Mouse (Mus musculus): ENCODE measurements around the gene Arhgef40. TPM values are rescaled to one million over a fixed set of nuclear protein-coding genes. Genes with fewer than 3 reads are reported as not detected.

The Arhgef40 gene
- polyA plus RNA-seq, 1 experiment from 2014 or later = 59.6 TPM

GRCm38 (mm10) chr14:52009841-52010240 is 25.3 kb downstream of the Arhgef40 start:
- Histone ChIP-seq H3K4me3 (ENCODE audit: control insufficient read depth in 1 of 2, insufficient read depth in 1 of 2, low read depth in 1 of 2, low read length in 2 of 2) (no peak overlapping the region), H3K9me3 (ENCODE audit: control insufficient read depth, low read length) (no peaks in the 10 kb centered on the region), H3K9ac (ENCODE audit: low read length) (no peak overlapping the region), H3K4me2 (ENCODE audit: low read length) (peak overlapping the region; percentile 58; the same call in 1 of the 2 replicates), H3K27me3 (ENCODE audit: control insufficient read depth, insufficient read depth, low read length) (no peaks in the 10 kb centered on the region), H3K27ac (replicated peaks in 1 of 2; ENCODE audit: control insufficient read depth in 1 of 2, insufficient read depth in 1 of 2, low read depth in 2 of 2, low read length in 2 of 2) (no peak overlapping the region), H3K4me1 (ENCODE audit: control insufficient read depth in 2 of 2, insufficient read depth in 2 of 2, low read length in 2 of 2) (peaks cover 27 to 56% of the 10 kb centered on the region in 2 experiments), H3K36me3 (ENCODE audit: control insufficient read depth, insufficient read depth, low read length) (peaks cover 48% of the 10 kb centered on the region)
- no peak for ATAC-seq (ENCODE audit: insufficient number of reproducible peaks, insufficient read depth, low FRiP score, low read depth)
- 73% methylated on average over 6 of the region's 6 CpGs for WGBS

GRCm38 (mm10) chr14:52010446-52011111 is 26.1 kb downstream of the Arhgef40 start:
- no peak for ATAC-seq (ENCODE audit: insufficient number of reproducible peaks, insufficient read depth, low FRiP score, low read depth)
- WGBS = 4% methylated on average over 9 of the region's 9 CpGs
- H3K27me3 ChIP-seq (ENCODE audit: control insufficient read depth, insufficient read depth, low read length) = no peaks in the 10 kb centered on the region
- H3K4me3 ChIP-seq (ENCODE audit: control insufficient read depth in 1 of 2, insufficient read depth in 1 of 2, low read depth in 1 of 2, low read length in 2 of 2) = peak overlapping the region; percentile 4 to 16; a peak in 2 of 4 replicates
- peak overlapping the region; percentile 58 for H3K4me2 ChIP-seq (ENCODE audit: low read length)
- peaks cover 41% of the 10 kb centered on the region for H3K36me3 ChIP-seq (ENCODE audit: control insufficient read depth, insufficient read depth, low read length)
- peak overlapping the region; percentile 25; the same call in 1 of the 2 replicates for H3K9ac ChIP-seq (ENCODE audit: low read length)
- peak overlapping the region; percentile 52 to 69; a peak in 3 of 4 replicates for H3K27ac ChIP-seq (replicated peaks in 1 of 2; ENCODE audit: control insufficient read depth in 1 of 2, insufficient read depth in 1 of 2, low read depth in 2 of 2, low read length in 2 of 2)
- no peaks in the 10 kb centered on the region for H3K9me3 ChIP-seq (ENCODE audit: control insufficient read depth, low read length)
- peaks cover 26 to 53% of the 10 kb centered on the region in 2 experiments for H3K4me1 ChIP-seq (ENCODE audit: control insufficient read depth in 2 of 2, insufficient read depth in 2 of 2, low read length in 2 of 2)

GRCm38 (mm10) chr14:52011683-52012082 is 27.2 kb downstream of the Arhgef40 start:
- H3K27me3 ChIP-seq (ENCODE audit: control insufficient read depth, insufficient read depth, low read length) = no peaks in the 10 kb centered on the region
- 53% methylated on average over 1 of the region's 1 CpGs for WGBS
- peaks cover 16 to 53% of the 10 kb centered on the region in 2 experiments for H3K4me1 ChIP-seq (ENCODE audit: control insufficient read depth in 2 of 2, insufficient read depth in 2 of 2, low read length in 2 of 2)
- H3K9me3 ChIP-seq (ENCODE audit: control insufficient read depth, low read length) = no peaks in the 10 kb centered on the region
- H3K27ac ChIP-seq (replicated peaks in 1 of 2; ENCODE audit: control insufficient read depth in 1 of 2, insufficient read depth in 1 of 2, low read depth in 2 of 2, low read length in 2 of 2) = peak overlapping the region in 1 of 2 experiments; percentile 69; a peak in 1 of 4 replicates
- H3K36me3 ChIP-seq (ENCODE audit: control insufficient read depth, insufficient read depth, low read length) = peaks cover 30% of the 10 kb centered on the region
- no peak overlapping the region for H3K4me3 ChIP-seq (ENCODE audit: control insufficient read depth in 1 of 2, insufficient read depth in 1 of 2, low read depth in 1 of 2, low read length in 2 of 2)
- H3K9ac ChIP-seq (ENCODE audit: low read length) = no peak overlapping the region
- no peak overlapping the region for H3K4me2 ChIP-seq (ENCODE audit: low read length)
- ATAC-seq (ENCODE audit: insufficient number of reproducible peaks, insufficient read depth, low FRiP score, low read depth) = no peak

- H3K4me2 ChIP-seq (ENCODE audit: low read length) = no peak overlapping the region
- no peak overlapping the region for H3K9ac ChIP-seq (ENCODE audit: low read length)
- no peak overlapping the region for H3K4me3 ChIP-seq (ENCODE audit: control insufficient read depth in 1 of 2, insufficient read depth in 1 of 2, low read depth in 1 of 2, low read length in 2 of 2)
- no peaks in the 10 kb centered on the region for H3K9me3 ChIP-seq (ENCODE audit: control insufficient read depth, low read length)
- peaks cover 26% of the 10 kb centered on the region for H3K36me3 ChIP-seq (ENCODE audit: control insufficient read depth, insufficient read depth, low read length)
- no peak for ATAC-seq (ENCODE audit: insufficient number of reproducible peaks, insufficient read depth, low FRiP score, low read depth)
- H3K27me3 ChIP-seq (ENCODE audit: control insufficient read depth, insufficient read depth, low read length) = no peaks in the 10 kb centered on the region
- WGBS = 81% methylated on average over 4 of the region's 4 CpGs
- peaks cover 14 to 56% of the 10 kb centered on the region in 2 experiments for H3K4me1 ChIP-seq (ENCODE audit: control insufficient read depth in 2 of 2, insufficient read depth in 2 of 2, low read length in 2 of 2)
- H3K27ac ChIP-seq (replicated peaks in 1 of 2; ENCODE audit: control insufficient read depth in 1 of 2, insufficient read depth in 1 of 2, low read depth in 2 of 2, low read length in 2 of 2) = no peak overlapping the region
Observed at GRCm38 (mm10) chr14:52012085-52012484, 27.6 kb downstream of the Arhgef40 start.

DNA sequence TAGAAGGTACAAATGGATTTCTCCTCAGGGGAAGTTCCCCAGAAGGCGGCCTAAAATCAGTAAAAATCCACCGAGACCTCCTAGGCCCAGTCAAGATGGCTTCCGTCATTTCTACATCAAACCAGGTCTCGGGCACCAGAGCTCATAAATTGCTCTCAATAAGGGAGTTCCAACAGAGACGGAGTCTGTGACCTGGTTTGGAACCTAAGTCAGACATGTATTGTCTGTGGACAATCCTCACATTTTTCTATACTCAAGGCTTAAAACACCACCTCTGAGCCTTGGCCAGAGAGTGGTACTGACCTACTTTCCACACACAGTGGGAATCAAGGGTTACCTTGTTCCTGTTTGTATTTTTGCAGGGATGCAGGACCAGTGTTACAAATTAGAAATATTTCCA is 28.0 kb downstream of the Arhgef40 start:
- no peak for ATAC-seq (ENCODE audit: insufficient number of reproducible peaks, insufficient read depth, low FRiP score, low read depth)
- Histone ChIP-seq H3K4me3 (ENCODE audit: control insufficient read depth in 1 of 2, insufficient read depth in 1 of 2, low read depth in 1 of 2, low read length in 2 of 2) (no peak overlapping the region), H3K27ac (replicated peaks in 1 of 2; ENCODE audit: control insufficient read depth in 1 of 2, insufficient read depth in 1 of 2, low read depth in 2 of 2, low read length in 2 of 2) (peak overlapping the region in 1 of 2 experiments; percentile 99; a peak in 1 of 4 replicates), H3K36me3 (ENCODE audit: control insufficient read depth, insufficient read depth, low read length) (peaks cover 21% of the 10 kb centered on the region), H3K27me3 (ENCODE audit: control insufficient read depth, insufficient read depth, low read length) (no peaks in the 10 kb centered on the region), H3K9me3 (ENCODE audit: control insufficient read depth, low read length) (no peaks in the 10 kb centered on the region), H3K4me1 (ENCODE audit: control insufficient read depth in 2 of 2, insufficient read depth in 2 of 2, low read length in 2 of 2) (peaks cover 14 to 56% of the 10 kb centered on the region in 2 experiments), H3K4me2 (ENCODE audit: low read length) (no peak overlapping the region), H3K9ac (ENCODE audit: low read length) (no peak overlapping the region)
- WGBS = 87% methylated on average over 5 of the region's 5 CpGs

DNA sequence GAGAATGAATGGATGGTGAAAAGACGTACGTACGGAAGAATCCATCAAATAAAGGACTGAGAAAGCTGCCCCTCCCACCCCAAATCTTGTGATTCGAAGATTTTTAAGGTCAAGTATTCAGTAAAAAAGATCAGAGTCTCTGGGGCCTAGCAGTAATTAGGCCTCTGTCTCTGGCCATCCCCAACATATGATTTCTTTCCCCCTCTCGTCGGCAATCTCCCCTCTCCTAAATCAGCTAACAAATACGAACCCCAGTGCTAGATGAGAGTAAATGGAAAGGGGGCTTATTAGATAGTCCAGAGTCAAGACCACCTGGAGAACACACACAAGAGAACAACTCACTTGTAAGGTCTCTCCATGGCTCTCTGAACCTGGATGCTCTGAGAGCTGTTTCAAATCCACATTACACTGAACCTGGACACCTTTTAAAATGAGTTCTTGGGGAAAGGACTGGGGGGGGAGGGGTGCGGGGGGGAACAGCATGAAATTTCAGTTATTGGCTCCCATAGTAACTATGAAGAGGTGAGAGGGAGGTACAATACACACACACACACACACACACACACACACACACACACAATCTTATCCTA is 28.6 kb downstream of the Arhgef40 start:
- Histone ChIP-seq H3K27me3 (ENCODE audit: control insufficient read depth, insufficient read depth, low read length) (no peaks in the 10 kb centered on the region), H3K9ac (ENCODE audit: low read length) (peak overlapping the region; percentile 92), H3K4me1 (ENCODE audit: control insufficient read depth in 2 of 2, insufficient read depth in 2 of 2, low read length in 2 of 2) (peaks cover 14 to 56% of the 10 kb centered on the region in 2 experiments), H3K27ac (replicated peaks in 1 of 2; ENCODE audit: control insufficient read depth in 1 of 2, insufficient read depth in 1 of 2, low read depth in 2 of 2, low read length in 2 of 2) (peak overlapping the region in 1 of 2 experiments; percentile 99; a peak in 3 of 4 replicates), H3K4me3 (ENCODE audit: control insufficient read depth in 1 of 2, insufficient read depth in 1 of 2, low read depth in 1 of 2, low read length in 2 of 2) (peak overlapping the region; percentile 61 to 71; a peak in 3 of 4 replicates), H3K4me2 (ENCODE audit: low read length) (peak overlapping the region; percentile 77), H3K36me3 (ENCODE audit: control insufficient read depth, insufficient read depth, low read length) (peaks cover 18% of the 10 kb centered on the region), H3K9me3 (ENCODE audit: control insufficient read depth, low read length) (no peaks in the 10 kb centered on the region)
- 75% methylated on average over 8 of the region's 8 CpGs for WGBS
- ATAC-seq (ENCODE audit: insufficient number of reproducible peaks, insufficient read depth, low FRiP score, low read depth) = no peak

- Histone ChIP-seq H3K36me3 (ENCODE audit: control insufficient read depth, insufficient read depth, low read length) (peaks cover 11% of the 10 kb centered on the region), H3K4me2 (ENCODE audit: low read length) (peak overlapping the region; percentile 77), H3K9me3 (ENCODE audit: control insufficient read depth, low read length) (no peaks in the 10 kb centered on the region), H3K4me1 (ENCODE audit: control insufficient read depth in 2 of 2, insufficient read depth in 2 of 2, low read length in 2 of 2) (peaks cover 16 to 53% of the 10 kb centered on the region in 2 experiments), H3K27ac (replicated peaks in 1 of 2; ENCODE audit: control insufficient read depth in 1 of 2, insufficient read depth in 1 of 2, low read depth in 2 of 2, low read length in 2 of 2) (peak overlapping the region; percentile 87 to 99), H3K9ac (ENCODE audit: low read length) (peak overlapping the region; percentile 92), H3K27me3 (ENCODE audit: control insufficient read depth, insufficient read depth, low read length) (no peaks in the 10 kb centered on the region), H3K4me3 (ENCODE audit: control insufficient read depth in 1 of 2, insufficient read depth in 1 of 2, low read depth in 1 of 2, low read length in 2 of 2) (peak overlapping the region; percentile 61 to 71)
- WGBS = 5% methylated on average over 13 of the region's 24 CpGs
- peak; percentile 52 for ATAC-seq (ENCODE audit: insufficient number of reproducible peaks, insufficient read depth, low FRiP score, low read depth)
Observed at GRCm38 (mm10) chr14:52013771-52014219, 29.3 kb downstream of the Arhgef40 start.

Data from heart, embryonic 14.5 days (tissue).